Mouse (Mus musculus) neural tube, embryonic 12.5 days (tissue): ENCODE measurements around the gene Adssl1. TPM values are rescaled to one million over a fixed set of nuclear protein-coding genes. Genes with fewer than 3 reads are reported as not detected.

Experiments
- ATAC-seq: fragments of 200-750 bp; cut with Nextera tagmentation; 2 replicates; pipeline ENCODE4 v1.8.0; 2017; ENCODE audit warnings: low read depth, mild to moderate bottlenecking, moderate TSS enrichment, moderate library complexity; ENCODE audit not compliant: low FRiP score
- H3K27ac ChIP-seq: fragments of 300-500 bp; sonication (generic); 2 replicates; pipeline ENCODE4 v1.5.1; 2016
- H3K27me3 ChIP-seq: fragments of 300-500 bp; sonication (generic); replicated peaks from 2 replicates; pipeline ENCODE4 v1.6.1; 2016; ENCODE audit warnings: mild to moderate bottlenecking
- H3K36me3 ChIP-seq: fragments of 300-500 bp; sonication (generic); 2 replicates; pipeline ENCODE4 v1.6.1; 2016; ENCODE audit warnings: mild to moderate bottlenecking
- H3K4me1 ChIP-seq: fragments of 300-500 bp; sonication (generic); 2 replicates; pipeline ENCODE4 v1.6.1; 2016
- H3K4me2 ChIP-seq: fragments of 300-500 bp; sonication (generic); replicated peaks from 2 replicates; pipeline ENCODE4 v1.6.1; 2016; ENCODE audit warnings: mild to moderate bottlenecking
- H3K4me3 ChIP-seq: fragments of 300-500 bp; sonication (generic); 2 replicates; pipeline ENCODE4 v1.5.1; 2016
- H3K9ac ChIP-seq: fragments of 300-500 bp; sonication (generic); 2 replicates; pipeline ENCODE4 v1.6.1; 2016; ENCODE audit warnings: mild to moderate bottlenecking
- H3K9me3 ChIP-seq: fragments of 300-500 bp; sonication (generic); 2 replicates; pipeline ENCODE4 v1.6.1; 2016; ENCODE audit warnings: mild to moderate bottlenecking
- WGBS: fragments of 180-500 bp; shearing (Covaris S2); methylation state at CpG from one replicate; pipeline ENCODE4 v1.1.7; 2016; 5-methylcytosine and 5-hydroxymethylcytosine counted together
- polyA plus RNA-seq: library from polyadenylated mRNA; unstranded; fragments of >200 nt; fragmentation: Nextera tagmentation; extraction: Ambion mirVana; gene quantifications from 2 replicates; pipeline ENCODE4 v1.2.1, GENCODE M21; 2016

Gene Adssl1
- polyA plus RNA-seq, 1 experiment from 2014 or later: 3.7 TPM

DNA sequence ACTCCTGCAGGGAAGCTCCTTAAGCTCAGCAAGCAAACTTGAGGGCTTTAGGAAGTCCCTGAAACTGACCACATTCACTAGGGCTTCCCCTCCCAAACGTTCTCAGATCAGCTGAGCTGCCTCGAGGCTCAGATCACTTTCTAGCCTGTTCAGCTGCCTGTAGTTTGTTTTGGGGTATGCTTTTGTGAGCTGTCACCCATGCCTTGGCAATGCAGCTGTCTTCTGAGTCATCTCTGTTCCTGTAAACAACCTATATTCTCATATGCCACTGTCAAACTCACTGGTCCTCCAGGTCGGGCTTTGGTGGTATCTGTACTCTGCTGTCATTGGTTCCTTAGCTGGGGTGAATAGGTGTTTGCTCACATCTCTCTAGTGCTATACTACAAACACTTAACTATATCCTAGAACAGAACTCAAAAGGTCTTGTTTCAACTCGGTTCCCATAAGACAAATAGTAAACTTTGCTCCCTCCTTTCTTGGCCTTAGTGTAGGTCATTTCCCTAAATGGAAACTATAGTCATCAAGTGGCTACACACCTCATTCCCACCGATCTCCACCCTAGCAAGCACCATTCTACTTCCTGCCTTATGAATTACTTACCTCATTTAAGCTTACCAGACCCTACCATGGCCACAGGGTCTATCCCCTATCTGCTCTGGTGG lies 32.1 kb downstream of the Adssl1 start:
- Histone ChIP-seq H3K4me3 (no peak overlapping the region), H3K36me3 (peaks cover 88% of the 10 kb centered on the region), H3K9ac (no peak overlapping the region), H3K27me3 (no peaks in the 10 kb centered on the region), H3K9me3 (no peaks in the 10 kb centered on the region), H3K4me1 (peaks cover 6% of the 10 kb centered on the region; the same call in 1 of the 2 replicates), H3K4me2 (no peak overlapping the region), H3K27ac (no peak overlapping the region)
- ATAC-seq: no peak
- 83% methylated on average over 5 of the region's 5 CpGs for WGBS

GRCm38 (mm10) chr12:112653157-112653824 lies 33.4 kb downstream of the Adssl1 start:
- Histone ChIP-seq H3K27ac (0 out of 2 replicates have a peak overlapping the region, but pooled peaks have one; percentile 12), H3K27me3 (no peaks in the 10 kb centered on the region), H3K4me2 (no peak overlapping the region), H3K4me3 (no peak overlapping the region), H3K36me3 (peaks cover 93% of the 10 kb centered on the region), H3K9ac (no peak overlapping the region), H3K9me3 (no peaks in the 10 kb centered on the region), H3K4me1 (peaks cover 6% of the 10 kb centered on the region; the same call in 1 of the 2 replicates)
- ATAC-seq: peak; percentile 62
- WGBS: 52% methylated on average over 7 of the region's 7 CpGs

DNA sequence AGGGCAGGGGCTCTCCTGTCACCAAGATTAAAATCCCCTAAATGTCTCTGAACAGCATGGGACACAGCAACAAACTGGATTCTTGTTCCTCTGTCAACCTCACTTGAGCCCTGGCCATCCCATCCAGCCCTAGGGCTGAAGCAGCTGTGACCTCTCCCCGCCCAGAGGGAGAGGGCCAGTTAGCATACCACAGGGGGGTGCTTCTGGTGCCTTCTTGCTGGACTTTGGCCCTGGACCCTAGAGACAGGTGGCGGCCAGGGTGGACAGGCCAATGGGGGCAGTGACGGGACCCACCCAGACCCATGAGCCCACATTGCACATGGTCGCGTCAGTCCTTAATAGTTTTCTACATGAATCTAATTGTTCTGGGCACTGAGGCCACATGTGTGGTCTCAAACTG lies 34.2 kb downstream of the Adssl1 start:
- no peaks in the 10 kb centered on the region for H3K9me3 ChIP-seq
- H3K4me1 ChIP-seq: peaks cover 6% of the 10 kb centered on the region; the same call in 1 of the 2 replicates
- H3K4me3 ChIP-seq: no peak overlapping the region
- whole genome bisulfite sequencing: 85% methylated on average over 5 of the region's 5 CpGs
- H3K36me3 ChIP-seq: peaks cover 93% of the 10 kb centered on the region
- H3K27me3 ChIP-seq: no peaks in the 10 kb centered on the region
- ATAC-seq: no peak
- no peak overlapping the region for H3K9ac ChIP-seq
- no peak overlapping the region for H3K4me2 ChIP-seq
- H3K27ac ChIP-seq: no peak overlapping the region

GRCm38 (mm10) chr12:112658619-112659018 lies 38.8 kb downstream of the Adssl1 start:
- Histone ChIP-seq H3K4me2 (no peak overlapping the region), H3K9ac (no peak overlapping the region), H3K4me3 (no peak overlapping the region), H3K36me3 (peaks cover 92% of the 10 kb centered on the region), H3K4me1 (peaks cover 38% of the 10 kb centered on the region), H3K27me3 (no peaks in the 10 kb centered on the region), H3K9me3 (no peaks in the 10 kb centered on the region), H3K27ac (no peak overlapping the region)
- 93% methylated on average over 7 of the region's 7 CpGs for WGBS
- ATAC-seq: no peak

DNA sequence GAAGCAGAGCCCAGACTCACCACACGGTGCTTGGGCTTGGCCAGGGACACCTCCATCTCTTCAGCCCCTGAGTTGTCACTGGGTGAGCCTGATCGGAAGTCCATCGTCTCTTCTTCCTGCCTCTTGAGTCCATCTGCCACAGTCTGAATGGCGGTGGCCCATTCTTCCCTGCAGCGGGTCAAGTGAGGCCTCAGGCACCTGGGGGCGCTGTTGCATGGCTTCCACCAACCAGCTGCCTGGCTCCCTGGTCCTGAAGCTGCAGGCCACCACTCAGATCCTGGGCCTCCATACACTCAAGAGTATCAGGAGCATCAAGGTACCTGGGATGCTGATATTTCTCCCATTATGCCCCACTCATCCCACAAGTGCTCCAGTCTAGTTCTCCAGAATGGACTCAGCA lies 39.3 kb downstream of the Adssl1 start:
- WGBS: 88% methylated on average over 6 of the region's 6 CpGs
- Histone ChIP-seq H3K36me3 (peaks cover 87% of the 10 kb centered on the region), H3K4me3 (no peak overlapping the region), H3K27ac (no peak overlapping the region), H3K9me3 (no peaks in the 10 kb centered on the region), H3K27me3 (no peaks in the 10 kb centered on the region), H3K4me2 (no peak overlapping the region), H3K9ac (no peak overlapping the region), H3K4me1 (peaks cover 40% of the 10 kb centered on the region)
- no peak for ATAC-seq

DNA sequence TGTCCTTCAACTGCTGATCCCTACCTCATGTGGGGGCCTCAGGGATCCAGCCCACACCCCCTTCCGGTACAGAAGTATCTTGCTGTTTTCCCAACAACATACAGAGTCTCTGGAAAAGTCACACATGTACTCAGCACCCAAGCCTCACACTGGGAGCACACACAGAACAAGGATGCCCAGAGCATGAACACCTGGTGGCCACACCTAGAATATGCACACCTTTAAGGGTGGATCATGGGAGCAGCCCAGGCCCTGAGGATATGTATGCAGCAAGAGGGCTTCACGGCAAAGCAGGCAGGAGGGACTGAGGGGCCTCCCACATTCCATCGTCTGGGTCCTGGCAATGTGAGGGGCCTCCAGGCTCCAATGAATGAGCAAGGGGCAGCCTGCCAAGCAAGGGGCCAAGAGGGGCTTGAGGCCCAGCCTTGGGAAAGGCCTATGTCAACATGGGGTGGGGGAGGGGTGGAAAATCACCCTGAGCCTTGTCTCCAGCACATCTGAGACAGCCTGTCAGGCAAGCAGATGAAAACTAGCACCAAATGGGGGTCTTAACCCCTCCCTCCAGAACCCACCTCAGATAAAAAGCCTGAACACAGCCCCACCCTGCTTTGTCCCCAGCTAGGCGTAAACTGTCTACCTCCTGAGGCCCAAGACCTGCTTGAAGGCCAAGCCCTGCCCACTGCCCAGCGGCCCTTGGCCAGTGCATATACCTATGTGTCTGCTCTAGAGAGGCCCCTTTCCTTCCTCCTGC lies 40.9 kb downstream of the Adssl1 start:
- Histone ChIP-seq H3K4me2 (peak overlapping the region; percentile 39), H3K9me3 (no peaks in the 10 kb centered on the region), H3K4me1 (peaks cover 57% of the 10 kb centered on the region), H3K9ac (peak overlapping the region; percentile 23; the same call in 1 of the 2 replicates), H3K27me3 (no peaks in the 10 kb centered on the region), H3K4me3 (no peak overlapping the region), H3K36me3 (peaks cover 82% of the 10 kb centered on the region), H3K27ac (peak overlapping the region; percentile 46; the same call in 1 of the 2 replicates)
- WGBS: 32% methylated on average over 5 of the region's 5 CpGs
- ATAC-seq: peak; percentile 15; the same call in 1 of the 2 replicates

DNA sequence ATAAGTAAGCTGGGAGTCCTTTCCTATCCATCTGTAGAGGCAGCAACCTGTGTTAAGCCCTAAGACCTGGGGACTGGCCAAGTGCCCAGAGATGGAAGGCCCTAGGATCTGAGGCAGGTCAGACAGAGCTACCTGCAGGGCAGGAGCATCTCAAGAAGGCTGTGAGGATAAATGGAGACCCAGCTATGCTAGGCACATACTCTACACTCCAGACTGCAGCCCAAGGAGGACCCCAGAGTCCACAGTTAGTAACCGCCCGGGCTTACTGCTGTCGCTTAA lies 41.4 kb downstream of the Adssl1 start:
- peak overlapping the region; percentile 39 for H3K4me2 ChIP-seq
- H3K27ac ChIP-seq: peak overlapping the region; percentile 46
- WGBS: 82% methylated on average over 3 of the region's 3 CpGs
- no peak overlapping the region for H3K4me3 ChIP-seq
- H3K9ac ChIP-seq: peak overlapping the region; percentile 23; the same call in 1 of the 2 replicates
- peaks cover 62% of the 10 kb centered on the region for H3K4me1 ChIP-seq
- H3K27me3 ChIP-seq: no peaks in the 10 kb centered on the region
- H3K9me3 ChIP-seq: no peaks in the 10 kb centered on the region
- H3K36me3 ChIP-seq: peaks cover 80% of the 10 kb centered on the region
- no peak for ATAC-seq

GRCm38 (mm10) chr12:112661851-112662250 lies 42.0 kb downstream of the Adssl1 start:
- ATAC-seq: no peak
- H3K4me1 ChIP-seq: peaks cover 68% of the 10 kb centered on the region
- no peak overlapping the region for H3K9ac ChIP-seq
- peak overlapping the region; percentile 46; the same call in 1 of the 2 replicates for H3K27ac ChIP-seq
- H3K36me3 ChIP-seq: peaks cover 80% of the 10 kb centered on the region
- H3K9me3 ChIP-seq: no peaks in the 10 kb centered on the region
- WGBS: 83% methylated on average over 9 of the region's 9 CpGs
- H3K27me3 ChIP-seq: no peaks in the 10 kb centered on the region
- no peak overlapping the region; the same call in 1 of the 2 replicates for H3K4me2 ChIP-seq
- H3K4me3 ChIP-seq: no peak overlapping the region

GRCm38 (mm10) chr12:112663303-112663702 lies 43.5 kb downstream of the Adssl1 start:
- no peaks in the 10 kb centered on the region for H3K9me3 ChIP-seq
- peaks cover 80% of the 10 kb centered on the region for H3K36me3 ChIP-seq
- peak overlapping the region; percentile 73 for H3K27ac ChIP-seq
- H3K4me2 ChIP-seq: peak overlapping the region; percentile 44
- peak overlapping the region; percentile 38 for H3K9ac ChIP-seq
- peaks cover 79% of the 10 kb centered on the region for H3K4me1 ChIP-seq
- 85% methylated on average over 11 of the region's 11 CpGs for WGBS
- ATAC-seq: no peak
- H3K27me3 ChIP-seq: no peaks in the 10 kb centered on the region
- H3K4me3 ChIP-seq: no peak overlapping the region

DNA sequence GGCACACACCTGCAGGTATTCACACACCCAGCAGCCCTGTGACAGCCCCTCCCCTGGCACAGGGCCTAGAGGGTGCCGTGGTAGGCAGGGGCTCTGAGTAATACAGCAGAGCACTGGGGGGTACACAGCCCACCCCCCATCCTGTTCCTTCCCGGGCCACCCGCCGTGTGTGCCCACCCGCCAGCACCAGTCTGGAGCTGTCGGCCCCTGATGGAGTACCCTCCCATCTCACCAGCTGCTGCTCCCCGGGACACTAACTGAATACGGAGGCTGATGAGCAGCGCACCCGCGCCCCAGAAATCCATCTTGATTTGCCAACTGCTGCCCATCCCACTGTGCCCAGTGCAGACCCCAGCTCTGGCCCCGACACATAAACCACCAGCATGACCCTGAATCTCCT lies 43.9 kb downstream of the Adssl1 start:
- Histone ChIP-seq H3K4me3 (no peak overlapping the region), H3K9ac (peak overlapping the region; percentile 38)

DNA sequence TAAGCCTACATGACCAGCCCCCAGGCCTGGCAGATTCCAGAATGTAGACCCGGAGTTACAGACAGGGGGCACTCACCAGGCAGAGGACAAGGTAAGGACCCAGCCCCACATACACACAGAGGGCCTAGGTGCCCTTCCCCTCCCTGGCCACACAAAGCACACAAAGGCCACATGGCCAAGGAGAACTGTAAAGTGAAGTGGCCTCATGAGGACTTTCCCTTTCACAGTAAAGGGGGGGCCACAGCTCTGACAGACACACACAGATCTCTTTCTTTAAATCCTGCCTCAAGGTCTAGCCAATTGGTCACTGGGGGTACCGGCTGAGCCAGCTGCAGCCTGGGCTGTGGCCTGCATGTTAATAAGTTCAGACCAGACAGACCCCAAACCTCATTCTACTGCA lies 44.3 kb downstream of the Adssl1 start:
- peak; percentile 54 for ATAC-seq
- Histone ChIP-seq H3K9ac (0 out of 2 replicates have a peak overlapping the region, but pooled peaks have one; percentile 38), H3K36me3 (peaks cover 80% of the 10 kb centered on the region), H3K4me2 (peak overlapping the region; percentile 44), H3K4me1 (peaks cover 79% of the 10 kb centered on the region), H3K4me3 (no peak overlapping the region), H3K9me3 (no peaks in the 10 kb centered on the region), H3K27me3 (no peaks in the 10 kb centered on the region), H3K27ac (peak overlapping the region; percentile 73)
- WGBS: 27% methylated on average over 2 of the region's 2 CpGs

More for the DNA sequence above, 43.9 kb downstream of the Adssl1 start:
- Histone ChIP-seq H3K36me3 (peaks cover 80% of the 10 kb centered on the region), H3K4me1 (peaks cover 79% of the 10 kb centered on the region), H3K9me3 (no peaks in the 10 kb centered on the region), H3K4me2 (peak overlapping the region; percentile 44), H3K27me3 (no peaks in the 10 kb centered on the region), H3K27ac (peak overlapping the region; percentile 73)
- peak; percentile 61 for ATAC-seq
- WGBS: 49% methylated on average over 12 of the region's 12 CpGs

GRCm38 (mm10) chr12:112664656-112665055 lies 44.8 kb downstream of the Adssl1 start:
- peak overlapping the region; percentile 44 for H3K4me2 ChIP-seq
- ATAC-seq: no peak
- peak overlapping the region; percentile 38; the same call in 1 of the 2 replicates for H3K9ac ChIP-seq
- H3K27ac ChIP-seq: peak overlapping the region; percentile 73
- H3K4me1 ChIP-seq: peaks cover 83% of the 10 kb centered on the region
- peaks cover 81% of the 10 kb centered on the region for H3K36me3 ChIP-seq
- H3K27me3 ChIP-seq: no peaks in the 10 kb centered on the region
- H3K9me3 ChIP-seq: no peaks in the 10 kb centered on the region
- WGBS: 40% methylated on average over 5 of the region's 5 CpGs
- no peak overlapping the region for H3K4me3 ChIP-seq
